In the genomic region with DNA sequence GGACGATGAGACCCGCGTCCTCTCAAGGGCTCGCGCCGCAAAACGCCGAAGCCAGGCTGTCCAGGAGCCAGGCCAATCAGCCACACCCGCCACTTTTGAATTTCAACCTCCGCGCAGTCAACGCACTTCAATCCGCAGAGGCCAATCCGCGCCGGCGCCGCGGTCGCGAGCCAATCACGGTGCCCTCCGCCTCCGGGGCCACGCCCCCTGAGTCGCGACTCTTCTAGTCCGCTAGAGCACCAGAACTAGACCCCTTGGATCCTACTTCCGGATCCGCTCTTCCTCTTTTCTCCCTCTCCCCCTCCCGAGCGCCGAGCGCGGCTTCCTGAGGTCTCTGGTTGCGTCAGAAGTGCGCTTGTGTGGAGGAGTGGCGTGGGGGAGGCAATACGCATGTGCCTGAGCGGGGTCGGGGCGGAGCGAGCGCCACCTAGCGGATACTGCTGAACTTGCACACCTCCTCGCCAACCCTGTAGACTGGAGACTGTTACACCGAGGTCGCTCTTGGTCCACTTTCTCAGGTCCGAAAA, we compare ENCODE assay signal across 8 mouse cellular contexts. TPM values are rescaled to one million over a fixed set of nuclear protein-coding genes. Genes with fewer than 3 reads are reported as not detected.
DNase-seq lines count a peak whose midpoint lies in the region; ATAC-seq lines count a peak whose summit lies in the region.

A gene (minus strand): TSS at position 129 of the 527 bp plus-strand sequence.

- peak within 1 kb of the TSS; percentile 69 for H3K4me2 ChIP-seq in heart, embryonic 14.5 days (ENCODE audit: low read length)
- H3K4me2 ChIP-seq in liver, embryonic 13.5 days: peak within 1 kb of the TSS; percentile 76
- peak within 1 kb of the TSS; percentile 65 for H3K4me2 ChIP-seq in stomach, embryonic 16.5 days (ENCODE audit: low read depth, low read length)

- peak; percentile 99 for ATAC-seq in CD4-positive, CD25-positive, alpha-beta regulatory T cell, adult 4 months
- ATAC-seq in heart, embryonic 14.5 days (ENCODE audit: insufficient number of reproducible peaks, insufficient read depth, low FRiP score, low read depth): peak; percentile 99
- ATAC-seq in liver, embryonic 13.5 days (ENCODE audit: low read depth): peak; percentile 95
- peak; percentile 99 for ATAC-seq in stomach, embryonic 16.5 days (ENCODE audit: insufficient read depth, low FRiP score)

- peak within 1 kb of the TSS; percentile 64 to 66 for H3K4me3 ChIP-seq in heart, embryonic 14.5 days (ENCODE audit: control insufficient read depth in 1 of 2, insufficient read depth in 1 of 2, low read depth in 1 of 2, low read length in 2 of 2)
- peak within 1 kb of the TSS; percentile 82 for H3K4me3 ChIP-seq in liver, embryonic 13.5 days (replicated peaks)
- peak within 1 kb of the TSS; percentile 65 for H3K4me3 ChIP-seq in stomach, embryonic 16.5 days (replicated peaks; ENCODE audit: low read length)

- WGBS in heart, embryonic 14.5 days: under 1% methylated on average over 49 of the region's 49 CpGs
- WGBS in liver, embryonic 13.5 days (ENCODE audit: insufficient replicate concordance): 0% methylated on average over 49 of the region's 49 CpGs
- 0% methylated on average over 49 of the region's 49 CpGs for WGBS in stomach, embryonic 16.5 days

- H3K9ac ChIP-seq in heart, embryonic 14.5 days (ENCODE audit: low read length): peak within 1 kb of the TSS; percentile 79
- H3K9ac ChIP-seq in liver, embryonic 13.5 days: peak within 1 kb of the TSS; percentile 92
- H3K9ac ChIP-seq in stomach, embryonic 16.5 days (ENCODE audit: low read length): peak within 1 kb of the TSS; percentile 80

- peak; percentile 98 for DNase-seq in c-Kit-negative CD71-positive TER-119-positive erythroid progenitor cells, embryonic 14.5 days (ENCODE audit: low read depth, low spot score)
- peak; percentile 97 for DNase-seq in fibroblast of lung, adult 2 months (ENCODE audit: low read depth)
- DNase-seq in kidney, postnatal 14 days: peak; percentile 100
- DNase-seq in liver, embryonic 13.5 days: peak; percentile 99
- peak; percentile 100 for DNase-seq in neural tube, embryonic 10.5 days (ENCODE audit: extremely low spot score, low spot score)

- H3K27me3 ChIP-seq in heart, embryonic 14.5 days (ENCODE audit: control insufficient read depth, insufficient read depth, low read length): no peaks in the 10 kb centered on the region
- no peaks in the 10 kb centered on the region for H3K27me3 ChIP-seq in liver, embryonic 13.5 days
- no peaks in the 10 kb centered on the region for H3K27me3 ChIP-seq in stomach, embryonic 16.5 days (ENCODE audit: control insufficient read depth, insufficient read depth, low read length)

- H3K9me3 ChIP-seq in heart, embryonic 14.5 days (ENCODE audit: control insufficient read depth, low read length): no peaks in the 10 kb centered on the region
- no peaks in the 10 kb centered on the region for H3K9me3 ChIP-seq in liver, embryonic 13.5 days (replicated peaks)
- H3K9me3 ChIP-seq in stomach, embryonic 16.5 days (replicated peaks; ENCODE audit: control insufficient read depth, low read length): no peaks in the 10 kb centered on the region

- H3K27ac ChIP-seq in heart, embryonic 14.5 days (replicated peaks in 1 of 2; ENCODE audit: control insufficient read depth in 1 of 2, insufficient read depth in 1 of 2, low read depth in 2 of 2, low read length in 2 of 2): peak within 1 kb of the TSS; percentile 51 to 59; a peak in 2 of 4 replicates
- peak within 1 kb of the TSS; percentile 85 for H3K27ac ChIP-seq in liver, embryonic 13.5 days
- H3K27ac ChIP-seq in stomach, embryonic 16.5 days (ENCODE audit: low read length): no peak within 1 kb of the TSS; the same call in 1 of the 2 replicates

- peaks cover 0 to 2% of the 10 kb centered on the region in 2 experiments; a peak in 3 of 4 replicates for H3K4me1 ChIP-seq in heart, embryonic 14.5 days (ENCODE audit: control insufficient read depth in 2 of 2, insufficient read depth in 2 of 2, low read length in 2 of 2)
- H3K4me1 ChIP-seq in liver, embryonic 13.5 days (replicated peaks): peaks cover 27% of the 10 kb centered on the region
- H3K4me1 ChIP-seq in stomach, embryonic 16.5 days (ENCODE audit: control insufficient read depth, insufficient read depth, low read length): peaks cover 14% of the 10 kb centered on the region

- H3K36me3 ChIP-seq in heart, embryonic 14.5 days (ENCODE audit: control insufficient read depth, insufficient read depth, low read length): peaks cover 15% of the 10 kb centered on the region
- H3K36me3 ChIP-seq in liver, embryonic 13.5 days: peaks cover 19% of the 10 kb centered on the region
- H3K36me3 ChIP-seq in stomach, embryonic 16.5 days (ENCODE audit: control insufficient read depth, insufficient read depth, low read length): no peaks in the 10 kb centered on the region

RNA-seq across cellular contexts. Expression of the gene that starts here (rescaled TPM):
- 1 to 10 TPM; 1.3 to 4.7 TPM for polyA plus RNA-seq in CD4-positive, CD25-positive, alpha-beta regulatory T cell, adult 4 months (2017; shearing (Covaris generic))
- polyA plus RNA-seq in heart, embryonic 14.5 days (2014; fragmentation: Nextera tagmentation; extraction: Ambion mirVana): 4.5 and 5.4 TPM in 2 replicates
- polyA plus RNA-seq in liver, embryonic 13.5 days (2015; fragmentation: Nextera tagmentation; extraction: Ambion mirVana): 6.9 and 7.6 TPM in 2 replicates
- polyA plus RNA-seq in stomach, embryonic 16.5 days (2015; fragmentation: Nextera tagmentation; extraction: Ambion mirVana): 6.9 and 7.9 TPM in 2 replicates
